Comparison of ENCODE assay signal across 17 mouse cellular contexts in genomic region chr2:34275630-34276193, GRCm38 (mm10).
A peak's percentile ranks its signal among the peaks of the same experiment; 100 is the strongest.
DNase-seq lines count a peak whose midpoint lies in the region; ATAC-seq and TF ChIP-seq lines count a peak whose summit lies in the region.
"Had no signal": no experiment of that assay in that cellular context is flagged by ENCODE, and none has a peak within 500 bp of the region (broad histone marks: within the 10 kb centered on the region; RNA-seq: fewer than 3 reads in every experiment).

No protein-coding gene starts in this region.

- DNase-seq in brain, embryonic 14.5 days (ENCODE audit: low read depth), result peak; percentile 87
- peak; percentile 48 for DNase-seq in midbrain, embryonic 14.5 days
- no peak for DNase-seq in liver
- DNase-seq in frontal cortex, postnatal 10 days (ENCODE audit: low spot score in 2 of 2), result no peak
- DNase-seq: adrenal gland, postnatal 10 days; cerebellum, adult 11 months; heart, postnatal 10 days; kidney, adult 9 months; kidney, postnatal 25 days; liver, postnatal 0 days; lung, postnatal 10 days; thymus, postnatal 14 days had no signal

- WGBS in hindbrain, embryonic 12.5 days, result 62% methylated on average over 10 of the region's 10 CpGs
- WGBS in hindbrain, embryonic 16.5 days, result 40% methylated on average over 10 of the region's 10 CpGs
- WGBS in forebrain, embryonic 16.5 days, result 17% methylated on average over 10 of the region's 10 CpGs
- 45% methylated on average over 10 of the region's 10 CpGs for whole genome bisulfite sequencing in midbrain, embryonic 14.5 days

- TF ChIP-seq CTCF in brain, embryonic 14.5 days (IDR thresholded peaks at IDR 0.05; ENCODE audit: borderline replicate concordance, extremely low read depth, insufficient read depth, insufficient read length), result no peak

- H3K4me2 ChIP-seq in hindbrain, embryonic 12.5 days (replicated peaks), result no peak overlapping the region
- no peak overlapping the region for H3K4me2 ChIP-seq in hindbrain, embryonic 16.5 days (ENCODE audit: low read length)
- no peak overlapping the region for H3K4me2 ChIP-seq in forebrain, embryonic 16.5 days (ENCODE audit: low read length)
- H3K4me2 ChIP-seq in midbrain, embryonic 14.5 days (ENCODE audit: low read length), result no peak overlapping the region
- H3K4me2 ChIP-seq: heart, embryonic 11.5 days had no signal

- TF ChIP-seq POLR2A in brain, embryonic 14.5 days (IDR thresholded peaks at IDR 0.05; ENCODE audit: borderline replicate concordance, extremely low read depth, insufficient read depth, insufficient read length, poor library complexity, severe bottlenecking), result no peak

- H3K4me3 ChIP-seq in hindbrain, embryonic 12.5 days, result no peak overlapping the region
- H3K4me3 ChIP-seq in hindbrain, embryonic 16.5 days (ENCODE audit: low read length), result no peak overlapping the region
- no peak overlapping the region for H3K4me3 ChIP-seq in forebrain, embryonic 16.5 days (replicated peaks; ENCODE audit: low read length)
- no peak overlapping the region for H3K4me3 ChIP-seq in midbrain, embryonic 14.5 days (replicated peaks; ENCODE audit: low read depth, low read length)

- no peak overlapping the region for H3K9ac ChIP-seq in hindbrain, embryonic 12.5 days
- H3K9ac ChIP-seq in hindbrain, embryonic 16.5 days (ENCODE audit: low read depth, low read length), result no peak overlapping the region
- no peak overlapping the region for H3K9ac ChIP-seq in forebrain, embryonic 16.5 days (replicated peaks; ENCODE audit: low read depth, low read length)
- H3K9ac ChIP-seq in midbrain, embryonic 14.5 days (replicated peaks; ENCODE audit: low read length), result peak overlapping the region; percentile 34; the same call in 1 of the 2 replicates
- H3K9ac ChIP-seq: liver, postnatal 0 days had no signal

- ATAC-seq in hindbrain, embryonic 12.5 days (ENCODE audit: low FRiP score), result peak; percentile 58; the same call in 1 of the 2 replicates
- ATAC-seq in hindbrain, embryonic 16.5 days, result no peak
- peak; percentile 80 for ATAC-seq in forebrain, embryonic 16.5 days
- ATAC-seq in midbrain, embryonic 14.5 days (ENCODE audit: low FRiP score, low TSS enrichment), result peak; percentile 31; the same call in 1 of the 2 replicates
- ATAC-seq: inflammation-experienced regulatory T-cells, adult 6 months; liver, postnatal 0 days had no signal

- no peaks in the 10 kb centered on the region for H3K9me3 ChIP-seq in hindbrain, embryonic 12.5 days (replicated peaks)
- no peaks in the 10 kb centered on the region for H3K9me3 ChIP-seq in hindbrain, embryonic 16.5 days (ENCODE audit: control insufficient read depth, low read length)
- no peaks in the 10 kb centered on the region for H3K9me3 ChIP-seq in forebrain, embryonic 16.5 days (ENCODE audit: control insufficient read depth, low read length)
- H3K9me3 ChIP-seq in midbrain, embryonic 14.5 days (ENCODE audit: control insufficient read depth, low read length), result no peaks in the 10 kb centered on the region

- peak overlapping the region; percentile 45; the same call in 1 of the 2 replicates for H3K27ac ChIP-seq in hindbrain, embryonic 12.5 days
- no peak overlapping the region for H3K27ac ChIP-seq in hindbrain, embryonic 16.5 days (ENCODE audit: low read depth, low read length)
- no peak overlapping the region for H3K27ac ChIP-seq in forebrain, embryonic 16.5 days (ENCODE audit: low read length)
- peak overlapping the region; percentile 41; the same call in 1 of the 2 replicates for H3K27ac ChIP-seq in midbrain, embryonic 14.5 days (replicated peaks; ENCODE audit: low read depth, low read length)

- H3K4me1 ChIP-seq in hindbrain, embryonic 12.5 days, result peaks cover 29% of the 10 kb centered on the region
- H3K4me1 ChIP-seq in hindbrain, embryonic 16.5 days (ENCODE audit: control insufficient read depth, insufficient read depth, low read depth, low read length), result peaks cover 10% of the 10 kb centered on the region
- H3K4me1 ChIP-seq in forebrain, embryonic 16.5 days (replicated peaks; ENCODE audit: control insufficient read depth, insufficient read depth, low read length), result peaks cover 20% of the 10 kb centered on the region
- H3K4me1 ChIP-seq in midbrain, embryonic 14.5 days (ENCODE audit: control insufficient read depth, insufficient read depth, low read length), result peaks cover 33% of the 10 kb centered on the region

- no peaks in the 10 kb centered on the region for H3K27me3 ChIP-seq in hindbrain, embryonic 12.5 days
- H3K27me3 ChIP-seq in hindbrain, embryonic 16.5 days (replicated peaks; ENCODE audit: control insufficient read depth, insufficient read depth, low read length), result no peaks in the 10 kb centered on the region
- no peaks in the 10 kb centered on the region for H3K27me3 ChIP-seq in forebrain, embryonic 16.5 days (replicated peaks; ENCODE audit: control insufficient read depth, insufficient read depth, low read length)
- H3K27me3 ChIP-seq in midbrain, embryonic 14.5 days (ENCODE audit: control insufficient read depth, insufficient read depth, low read length), result no peaks in the 10 kb centered on the region

- no peaks in the 10 kb centered on the region for H3K36me3 ChIP-seq in hindbrain, embryonic 12.5 days
- H3K36me3 ChIP-seq in hindbrain, embryonic 16.5 days (ENCODE audit: control insufficient read depth, insufficient read depth, low read length), result no peaks in the 10 kb centered on the region
- H3K36me3 ChIP-seq in forebrain, embryonic 16.5 days (ENCODE audit: control insufficient read depth, insufficient read depth), result no peaks in the 10 kb centered on the region
- H3K36me3 ChIP-seq in midbrain, embryonic 14.5 days (ENCODE audit: control insufficient read depth, insufficient read depth, low read length), result no peaks in the 10 kb centered on the region

Comparison
In these comparisons a context has a peak if more than half of its experiments do, and no peak if none do; other contexts are left out.
1. H3K27ac ChIP-seq: peak in hindbrain, embryonic 12.5 days (single experiment) and midbrain, embryonic 14.5 days (single experiment); none in hindbrain, embryonic 16.5 days (single experiment) and forebrain, embryonic 16.5 days (single experiment).
2. DNase-seq: peak in brain, embryonic 14.5 days (single experiment) and midbrain, embryonic 14.5 days (single experiment); none in liver (single experiment) and frontal cortex, postnatal 10 days (0 of 2).